Mouse (Mus musculus): Measurements from ENCODE around the gene Slc26a1. TPM values are rescaled to one million over a fixed set of nuclear protein-coding genes. Genes with fewer than 3 reads are reported as not detected.
A peak's percentile ranks its signal among the peaks of the same experiment; 100 is the strongest.

The Slc26a1 gene
- polyA plus RNA-seq, 1 experiment from 2014 or later = 1.1 TPM

DNA sequence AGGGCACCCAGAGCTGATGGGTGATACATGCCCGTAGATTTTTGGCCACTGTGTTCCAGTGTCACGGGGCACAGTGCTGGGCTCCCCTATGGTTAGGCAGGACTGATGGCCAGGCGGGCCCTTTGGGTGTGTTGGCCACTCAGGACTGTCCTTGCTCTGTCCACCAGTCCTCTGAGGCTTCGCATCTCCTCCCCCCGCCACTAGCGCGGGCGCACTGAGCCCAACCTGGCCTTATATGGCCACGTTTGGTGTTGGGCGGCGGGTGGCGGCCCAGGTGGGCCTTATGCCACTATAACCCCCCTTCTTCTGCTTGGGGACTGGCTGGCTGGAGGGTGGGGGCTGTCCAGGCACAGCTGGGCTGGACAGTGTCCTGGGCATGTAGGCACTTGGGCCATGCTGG lies 20.5 kb upstream of the Slc26a1 start:
- no peaks in the 10 kb centered on the region for H3K36me3 ChIP-seq (ENCODE audit: control insufficient read depth, insufficient read depth, low read length)
- DNase-seq (ENCODE audit: low spot score) (no peak), ATAC-seq (replicated peaks; ENCODE audit: low FRiP score) (no peak)
- peaks cover 4% of the 10 kb centered on the region for H3K27me3 ChIP-seq (ENCODE audit: control insufficient read depth, insufficient read depth, low read length)
- no peak overlapping the region for H3K4me3 ChIP-seq (ENCODE audit: low read depth, low read length)
- 89% methylated on average over 12 of the region's 12 CpGs for WGBS
- H3K4me1 ChIP-seq (replicated peaks; ENCODE audit: control insufficient read depth, insufficient read depth, low read length) = peaks cover 25% of the 10 kb centered on the region
- H3K4me2 ChIP-seq (ENCODE audit: low read depth, low read length, severe bottlenecking) = 0 out of 2 replicates have a peak overlapping the region, but pooled peaks have one; percentile 78
- no peak overlapping the region for H3K27ac ChIP-seq (ENCODE audit: low read depth, low read length)
- no peaks in the 10 kb centered on the region for H3K9me3 ChIP-seq (ENCODE audit: control insufficient read depth, low read length)
- no peak overlapping the region for H3K9ac ChIP-seq (ENCODE audit: low read length)

DNA sequence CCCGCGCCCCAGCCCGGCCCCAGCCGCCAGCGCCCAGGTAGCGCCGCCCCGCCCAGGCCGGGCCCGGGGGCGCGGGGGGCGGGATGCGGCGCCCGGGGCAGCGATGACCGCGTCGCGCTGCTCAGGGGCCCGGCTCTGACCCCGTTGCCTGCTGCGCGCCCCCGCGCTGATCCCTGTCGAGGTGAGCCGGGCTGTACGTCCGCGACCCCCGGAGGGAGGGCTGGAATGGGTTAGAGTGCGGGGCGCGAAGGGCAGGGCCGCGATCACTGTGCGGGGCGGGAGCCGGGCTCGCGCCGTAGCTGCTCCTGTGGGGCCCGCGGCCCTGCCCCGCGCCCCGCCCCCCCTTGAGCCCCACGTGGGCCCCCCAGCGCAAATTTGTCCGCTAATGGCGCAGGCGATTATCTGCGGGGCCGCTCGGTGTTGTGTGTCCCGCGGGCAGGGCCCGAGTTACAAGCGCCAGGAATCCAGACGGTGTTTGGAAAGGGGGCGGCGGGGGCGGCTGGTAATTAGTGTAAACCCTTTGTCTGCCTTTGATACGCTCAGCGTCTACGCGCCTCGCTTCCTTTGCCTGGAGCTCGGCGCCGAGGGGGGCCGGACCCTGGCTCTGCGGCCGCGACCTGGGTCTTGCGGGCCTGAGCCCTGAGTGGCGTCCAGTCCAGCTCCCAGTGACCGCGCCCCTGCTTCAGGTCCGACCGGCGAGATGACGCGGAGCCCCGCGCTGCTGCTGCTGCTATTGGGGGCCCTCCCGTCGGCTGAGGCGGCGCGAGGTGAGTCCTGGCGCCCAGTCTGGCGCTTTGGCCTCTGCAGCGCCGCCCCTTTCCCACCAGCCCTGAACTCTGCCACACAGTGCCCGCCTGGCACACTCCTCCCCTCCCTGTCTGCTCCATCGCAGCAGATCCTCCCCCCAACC lies 19.2 kb upstream of the Slc26a1 start:
- peak; percentile 75 for DNase-seq (ENCODE audit: low spot score)
- Histone ChIP-seq H3K27ac (ENCODE audit: low read depth, low read length) (peak overlapping the region; percentile 41; the same call in 1 of the 2 replicates), H3K9me3 (ENCODE audit: control insufficient read depth, low read length) (no peaks in the 10 kb centered on the region), H3K9ac (ENCODE audit: low read length) (peak overlapping the region; percentile 78), H3K4me1 (replicated peaks; ENCODE audit: control insufficient read depth, insufficient read depth, low read length) (peaks cover 25% of the 10 kb centered on the region), H3K4me3 (ENCODE audit: low read depth, low read length) (peak overlapping the region; percentile 96), H3K36me3 (ENCODE audit: control insufficient read depth, insufficient read depth, low read length) (no peaks in the 10 kb centered on the region), H3K4me2 (ENCODE audit: low read depth, low read length, severe bottlenecking) (peak overlapping the region; percentile 78), H3K27me3 (ENCODE audit: control insufficient read depth, insufficient read depth, low read length) (peaks cover 4% of the 10 kb centered on the region)
- WGBS = under 1% methylated on average over 85 of the region's 99 CpGs
- peak; percentile 67 for ATAC-seq (replicated peaks; ENCODE audit: low FRiP score)

DNA sequence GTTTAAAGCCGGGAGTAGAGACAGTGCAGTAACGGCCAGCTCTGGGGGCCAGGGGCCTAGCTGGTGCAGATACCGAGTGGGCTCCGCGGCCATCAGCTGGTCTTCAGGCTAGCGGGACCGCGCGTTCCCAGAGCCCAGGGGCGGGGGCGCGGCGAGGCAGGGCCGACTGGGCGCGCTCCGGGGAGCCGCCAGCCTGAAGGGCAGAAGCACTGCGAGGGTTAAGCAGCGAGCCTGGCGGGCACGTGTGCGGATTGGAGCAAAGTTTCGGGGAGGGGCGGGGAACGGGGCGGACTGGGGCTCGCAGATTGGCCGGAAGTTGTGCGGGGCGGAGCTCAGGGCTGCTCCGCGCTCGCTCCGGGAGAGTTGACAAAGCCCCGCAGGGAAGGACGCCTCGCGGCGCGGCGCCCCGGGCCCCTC lies 18.5 kb upstream of the Slc26a1 start:
- peak overlapping the region; percentile 96 for H3K4me3 ChIP-seq (ENCODE audit: low read depth, low read length)
- H3K4me1 ChIP-seq (replicated peaks; ENCODE audit: control insufficient read depth, insufficient read depth, low read length) = peaks cover 25% of the 10 kb centered on the region
- ATAC-seq (replicated peaks; ENCODE audit: low FRiP score) (peak; percentile 94), DNase-seq (ENCODE audit: low spot score) (peak; percentile 95)
- H3K36me3 ChIP-seq (ENCODE audit: control insufficient read depth, insufficient read depth, low read length) = no peaks in the 10 kb centered on the region
- H3K4me2 ChIP-seq (ENCODE audit: low read depth, low read length, severe bottlenecking) = peak overlapping the region; percentile 78
- H3K9ac ChIP-seq (ENCODE audit: low read length) = peak overlapping the region; percentile 78
- H3K9me3 ChIP-seq (ENCODE audit: control insufficient read depth, low read length) = no peaks in the 10 kb centered on the region
- H3K27me3 ChIP-seq (ENCODE audit: control insufficient read depth, insufficient read depth, low read length) = peaks cover 4% of the 10 kb centered on the region
- 0% methylated on average over 22 of the region's 43 CpGs for WGBS
- no peak overlapping the region for H3K27ac ChIP-seq (ENCODE audit: low read depth, low read length)

DNA sequence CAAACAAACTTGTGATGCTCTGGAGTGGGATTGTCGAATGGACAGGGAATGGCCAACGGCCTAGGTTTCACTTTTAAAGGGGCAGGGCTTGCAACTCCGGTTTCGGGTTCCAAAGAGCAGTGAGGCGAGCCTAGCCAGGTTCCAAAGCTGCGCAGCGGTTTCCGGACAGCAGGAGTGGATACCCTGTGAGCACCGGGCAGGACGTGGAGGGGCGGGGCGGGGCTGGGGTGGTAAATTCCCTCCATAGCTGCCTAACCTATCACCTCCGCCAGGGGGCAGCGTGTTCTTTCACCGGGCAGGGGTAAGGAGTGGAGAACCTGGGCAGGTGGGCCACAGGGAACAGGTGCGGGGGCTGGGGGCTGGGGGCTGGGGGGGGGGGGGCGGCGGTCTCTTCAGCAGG lies 16.9 kb upstream of the Slc26a1 start, which contains the start of gene Fgfrl1:
Fgfrl1 (plus strand) TSS at position 112 of the 400 bp plus-strand sequence.
- no peaks in the 10 kb centered on the region for H3K36me3 ChIP-seq (ENCODE audit: control insufficient read depth, insufficient read depth, low read length)
- ATAC-seq (replicated peaks; ENCODE audit: low FRiP score) (no peak), DNase-seq (ENCODE audit: low spot score) (peak; percentile 81)
- H3K27me3 ChIP-seq (ENCODE audit: control insufficient read depth, insufficient read depth, low read length) = peaks cover 4% of the 10 kb centered on the region
- peak within 1 kb of the TSS; percentile 96 for H3K4me3 ChIP-seq (ENCODE audit: low read depth, low read length)
- H3K27ac ChIP-seq (ENCODE audit: low read depth, low read length) = no peak within 1 kb of the TSS
- H3K4me1 ChIP-seq (replicated peaks; ENCODE audit: control insufficient read depth, insufficient read depth, low read length) = peaks cover 17% of the 10 kb centered on the region
- H3K9ac ChIP-seq (ENCODE audit: low read length) = no peak within 1 kb of the TSS
- 4% methylated on average over 16 of the region's 18 CpGs for WGBS
- H3K4me2 ChIP-seq (ENCODE audit: low read depth, low read length, severe bottlenecking) = peak within 1 kb of the TSS; percentile 78
- H3K9me3 ChIP-seq (ENCODE audit: control insufficient read depth, low read length) = no peaks in the 10 kb centered on the region

DNA sequence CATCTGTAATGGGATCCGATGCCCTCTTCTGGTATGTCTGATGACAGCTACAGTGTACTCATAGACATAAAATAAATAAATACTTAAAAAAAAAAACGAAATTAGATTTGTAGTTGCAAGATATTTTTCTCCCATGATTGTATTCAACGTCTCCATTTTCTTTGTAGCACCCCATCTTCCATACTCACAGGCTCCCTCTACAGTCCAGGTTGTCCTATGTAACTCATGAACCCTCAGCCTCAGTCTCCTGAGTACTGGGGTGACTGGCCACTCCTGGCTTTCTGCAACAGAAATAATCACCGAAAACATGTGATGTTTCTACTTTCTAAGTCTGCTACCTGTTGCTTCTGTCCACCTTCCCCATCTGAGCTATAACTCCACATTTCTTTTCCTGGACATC lies 15.8 kb upstream of the Slc26a1 start:
- H3K36me3 ChIP-seq (ENCODE audit: control insufficient read depth, insufficient read depth, low read length) = no peaks in the 10 kb centered on the region
- H3K4me3 ChIP-seq (ENCODE audit: low read depth, low read length) = no peak overlapping the region

DNA sequence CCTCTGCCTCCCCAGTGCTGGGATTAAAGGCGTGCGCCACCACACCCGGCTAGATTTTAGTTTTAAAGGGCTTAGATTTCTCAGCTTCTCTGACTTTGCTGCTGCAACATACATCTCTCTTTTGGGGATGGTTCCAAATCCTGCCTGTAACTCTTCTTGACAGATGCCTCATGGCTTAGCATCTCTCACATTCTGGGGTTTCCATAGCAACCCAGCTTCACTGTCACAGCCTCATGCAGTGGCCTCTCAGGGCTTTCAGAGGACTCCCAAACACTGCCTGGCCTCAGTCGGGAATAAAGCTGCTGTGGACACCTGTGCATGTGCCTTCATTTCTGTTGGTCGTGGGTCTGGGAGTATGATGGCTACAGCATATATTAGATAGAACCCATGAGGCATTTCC lies 13.7 kb upstream of the Slc26a1 start:
- Histone ChIP-seq H3K4me3 (ENCODE audit: low read depth, low read length) (no peak overlapping the region), H3K36me3 (ENCODE audit: control insufficient read depth, insufficient read depth, low read length) (no peaks in the 10 kb centered on the region), H3K9me3 (ENCODE audit: control insufficient read depth, low read length) (no peaks in the 10 kb centered on the region), H3K4me2 (ENCODE audit: low read depth, low read length, severe bottlenecking) (no peak overlapping the region), H3K9ac (ENCODE audit: low read length) (no peak overlapping the region), H3K4me1 (replicated peaks; ENCODE audit: control insufficient read depth, insufficient read depth, low read length) (peaks cover 4% of the 10 kb centered on the region; the same call in 1 of the 2 replicates), H3K27ac (ENCODE audit: low read depth, low read length) (no peak overlapping the region), H3K27me3 (ENCODE audit: control insufficient read depth, insufficient read depth, low read length) (peaks cover 4% of the 10 kb centered on the region)
- ATAC-seq (replicated peaks; ENCODE audit: low FRiP score) (no peak), DNase-seq (ENCODE audit: low spot score) (no peak)
- WGBS = 79% methylated on average over 5 of the region's 5 CpGs

More for the DNA sequence above, 15.8 kb upstream of the Slc26a1 start:
- Histone ChIP-seq H3K27ac (ENCODE audit: low read depth, low read length) (no peak overlapping the region), H3K4me2 (ENCODE audit: low read depth, low read length, severe bottlenecking) (no peak overlapping the region), H3K9ac (ENCODE audit: low read length) (no peak overlapping the region), H3K4me1 (replicated peaks; ENCODE audit: control insufficient read depth, insufficient read depth, low read length) (peaks cover 10% of the 10 kb centered on the region; the same call in 1 of the 2 replicates), H3K27me3 (ENCODE audit: control insufficient read depth, insufficient read depth, low read length) (peaks cover 4% of the 10 kb centered on the region), H3K9me3 (ENCODE audit: control insufficient read depth, low read length) (no peaks in the 10 kb centered on the region)
- ATAC-seq (replicated peaks; ENCODE audit: low FRiP score) (no peak), DNase-seq (ENCODE audit: low spot score) (no peak)
- WGBS = 78% methylated on average over 4 of the region's 4 CpGs

DNA sequence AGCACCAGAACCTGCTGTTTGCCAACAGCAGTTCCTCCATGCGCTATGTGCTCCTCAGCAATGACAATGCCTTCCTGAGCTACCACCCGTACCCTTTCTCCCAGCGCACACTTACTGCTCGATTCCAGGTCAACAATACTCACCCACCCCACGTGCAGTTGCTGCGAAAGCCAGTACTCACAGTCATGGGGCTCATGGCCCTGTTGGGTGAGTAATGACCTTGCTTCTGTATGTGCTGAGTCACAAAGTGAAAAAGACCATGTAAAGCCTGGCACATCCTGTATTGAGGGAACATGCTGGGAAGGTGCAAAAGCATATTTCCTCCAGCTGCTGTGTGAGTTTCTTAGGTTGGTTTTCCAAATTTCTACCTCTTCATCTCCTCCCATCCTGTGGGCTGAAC lies 5.5 kb upstream of the Slc26a1 start:
- H3K4me1 ChIP-seq (replicated peaks; ENCODE audit: control insufficient read depth, insufficient read depth, low read length) = peaks cover 11% of the 10 kb centered on the region; the same call in 1 of the 2 replicates
- DNase-seq (ENCODE audit: low spot score) = no peak
- H3K36me3 ChIP-seq (ENCODE audit: control insufficient read depth, insufficient read depth, low read length) = no peaks in the 10 kb centered on the region
- WGBS = 90% methylated on average over 6 of the region's 6 CpGs
- H3K27me3 ChIP-seq (ENCODE audit: control insufficient read depth, insufficient read depth, low read length) = no peaks in the 10 kb centered on the region
- ATAC-seq (replicated peaks; ENCODE audit: low FRiP score) = no peak
- no peak overlapping the region for H3K4me2 ChIP-seq (ENCODE audit: low read depth, low read length, severe bottlenecking)
- H3K4me3 ChIP-seq (ENCODE audit: low read depth, low read length) = no peak overlapping the region
- H3K9me3 ChIP-seq (ENCODE audit: control insufficient read depth, low read length) = no peaks in the 10 kb centered on the region
- no peak overlapping the region for H3K9ac ChIP-seq (ENCODE audit: low read length)
- H3K27ac ChIP-seq (ENCODE audit: low read depth, low read length) = no peak overlapping the region

DNA sequence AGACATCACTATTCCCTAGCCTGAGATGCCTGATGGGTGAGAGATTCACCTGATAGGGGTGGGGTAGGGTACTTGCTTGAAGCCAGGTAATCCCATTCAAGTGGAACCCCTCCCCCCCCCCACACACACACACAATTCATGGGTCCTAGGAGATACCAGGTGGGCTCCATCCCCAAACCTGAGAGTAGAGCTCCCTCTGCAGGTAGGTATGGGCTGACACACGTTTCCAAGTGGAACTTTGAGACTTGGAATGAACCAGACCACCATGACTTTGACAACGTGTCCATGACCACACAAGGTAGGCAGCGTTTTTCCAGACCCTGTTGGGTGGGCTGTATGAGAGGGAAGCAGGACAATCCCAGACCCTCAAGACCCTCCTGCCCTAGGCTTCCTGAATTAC lies 4.5 kb upstream of the Slc26a1 start:
- Histone ChIP-seq H3K27me3 (ENCODE audit: control insufficient read depth, insufficient read depth, low read length) (no peaks in the 10 kb centered on the region), H3K9ac (ENCODE audit: low read length) (no peak overlapping the region), H3K4me3 (ENCODE audit: low read depth, low read length) (no peak overlapping the region), H3K4me1 (replicated peaks; ENCODE audit: control insufficient read depth, insufficient read depth, low read length) (peaks cover 11% of the 10 kb centered on the region; the same call in 1 of the 2 replicates), H3K9me3 (ENCODE audit: control insufficient read depth, low read length) (no peaks in the 10 kb centered on the region), H3K4me2 (ENCODE audit: low read depth, low read length, severe bottlenecking) (no peak overlapping the region), H3K36me3 (ENCODE audit: control insufficient read depth, insufficient read depth, low read length) (no peaks in the 10 kb centered on the region), H3K27ac (ENCODE audit: low read depth, low read length) (no peak overlapping the region)
- no peak for ATAC-seq (replicated peaks; ENCODE audit: low FRiP score)
- WGBS = 54% methylated on average over 3 of the region's 3 CpGs
- DNase-seq (ENCODE audit: low spot score) = no peak
